Mouse (Mus musculus): ENCODE results near the gene Hmgn2. TPM values are rescaled to one million over a fixed set of nuclear protein-coding genes. Genes with fewer than 3 reads are reported as not detected.
"Not testable (repeated sequence)": the region's sequence is repeated elsewhere in the genome, so short reads cannot be mapped to it uniquely, and the experiment has no call there.

Gene Hmgn2
- polyA plus RNA-seq, 1 experiment from 2014 or later, result 1,861 TPM

GRCm38 (mm10) chr4:134002246-134002645 lies 33.8 kb upstream of the Hmgn2 start:
- H3K4me2 ChIP-seq, result no peak overlapping the region
- H3K4me1 ChIP-seq (replicated peaks), result peaks cover 23% of the 10 kb centered on the region
- peaks cover 3% of the 10 kb centered on the region; the same call in 1 of the 2 replicates for H3K36me3 ChIP-seq
- no peaks in the 10 kb centered on the region for H3K9me3 ChIP-seq (replicated peaks)
- ATAC-seq (ENCODE audit: insufficient number of reproducible peaks, low FRiP score), result no peak
- 65% methylated on average over 4 of the region's 4 CpGs for WGBS
- H3K9ac ChIP-seq, result no peak overlapping the region
- H3K27ac ChIP-seq (ENCODE audit: poor library complexity, severe bottlenecking), result no peak overlapping the region
- H3K4me3 ChIP-seq, result no peak overlapping the region
- no peaks in the 10 kb centered on the region for H3K27me3 ChIP-seq (replicated peaks)

- Histone ChIP-seq H3K4me3 (no peak overlapping the region; the same call in 1 of the 2 replicates), H3K4me2 (no peak overlapping the region), H3K27ac (ENCODE audit: poor library complexity, severe bottlenecking) (no peak overlapping the region), H3K4me1 (replicated peaks) (peaks cover 23% of the 10 kb centered on the region), H3K36me3 (peaks cover 8% of the 10 kb centered on the region), H3K9ac (no peak overlapping the region), H3K9me3 (replicated peaks) (no peaks in the 10 kb centered on the region), H3K27me3 (replicated peaks) (no peaks in the 10 kb centered on the region)
- 49% methylated on average over 10 of the region's 10 CpGs for WGBS
- ATAC-seq (ENCODE audit: insufficient number of reproducible peaks, low FRiP score), result no peak
Observed at GRCm38 (mm10) chr4:134001710-134002109, 33.3 kb upstream of the Hmgn2 start.

GRCm38 (mm10) chr4:134000466-134001438 lies 32.3 kb upstream of the Hmgn2 start, which contains the start of gene Dhdds:
Gene Dhdds (minus strand): TSS chr4:134000918.
- Histone ChIP-seq H3K9me3 (replicated peaks) (no peaks in the 10 kb centered on the region), H3K9ac (peak within 1 kb of the TSS; percentile 83), H3K4me2 (peak within 1 kb of the TSS; percentile 92), H3K4me3 (peak within 1 kb of the TSS; percentile 83), H3K27ac (ENCODE audit: poor library complexity, severe bottlenecking) (peak within 1 kb of the TSS; percentile 47), H3K36me3 (peaks cover 17% of the 10 kb centered on the region), H3K27me3 (replicated peaks) (no peaks in the 10 kb centered on the region), H3K4me1 (replicated peaks) (peaks cover 19% of the 10 kb centered on the region)
- peak; percentile 99 for ATAC-seq (ENCODE audit: insufficient number of reproducible peaks, low FRiP score)
- 1% methylated on average over 49 of the region's 49 CpGs for WGBS

- H3K27me3 ChIP-seq (replicated peaks), result no peaks in the 10 kb centered on the region
- peaks cover 3% of the 10 kb centered on the region; the same call in 1 of the 2 replicates for H3K4me1 ChIP-seq (replicated peaks)
- no peak for ATAC-seq (ENCODE audit: insufficient number of reproducible peaks, low FRiP score)
- H3K4me3 ChIP-seq, result no peak overlapping the region
- WGBS, result 91% methylated on average over 8 of the region's 8 CpGs
- no peak overlapping the region for H3K4me2 ChIP-seq
- no peak overlapping the region for H3K9ac ChIP-seq
- H3K36me3 ChIP-seq, result peaks cover 72% of the 10 kb centered on the region
- no peak overlapping the region for H3K27ac ChIP-seq (ENCODE audit: poor library complexity, severe bottlenecking)
- no peaks in the 10 kb centered on the region for H3K9me3 ChIP-seq (replicated peaks)
Observed at GRCm38 (mm10) chr4:133994697-133995096, 26.2 kb upstream of the Hmgn2 start.

GRCm38 (mm10) chr4:133991087-133991660 lies 22.7 kb upstream of the Hmgn2 start:
- no peak for ATAC-seq (ENCODE audit: insufficient number of reproducible peaks, low FRiP score)
- no peak overlapping the region for H3K9ac ChIP-seq
- no peaks in the 10 kb centered on the region for H3K9me3 ChIP-seq (replicated peaks)
- no peak overlapping the region for H3K4me3 ChIP-seq
- H3K27me3 ChIP-seq (replicated peaks), result no peaks in the 10 kb centered on the region
- no peak overlapping the region for H3K27ac ChIP-seq (ENCODE audit: poor library complexity, severe bottlenecking)
- no peak overlapping the region for H3K4me2 ChIP-seq
- WGBS, result 90% methylated on average over 13 of the region's 13 CpGs
- H3K4me1 ChIP-seq (replicated peaks), result no peaks in the 10 kb centered on the region
- peaks cover 90% of the 10 kb centered on the region for H3K36me3 ChIP-seq

GRCm38 (mm10) chr4:133990035-133990434 lies 21.6 kb upstream of the Hmgn2 start:
- H3K27me3 ChIP-seq (replicated peaks), result no peaks in the 10 kb centered on the region
- H3K4me3 ChIP-seq, result no peak overlapping the region
- no peaks in the 10 kb centered on the region for H3K9me3 ChIP-seq (replicated peaks)
- ATAC-seq (ENCODE audit: insufficient number of reproducible peaks, low FRiP score), result no peak
- H3K4me2 ChIP-seq, result no peak overlapping the region
- no peaks in the 10 kb centered on the region for H3K4me1 ChIP-seq (replicated peaks)
- H3K9ac ChIP-seq, result no peak overlapping the region
- 61% methylated on average over 4 of the region's 4 CpGs for WGBS
- H3K27ac ChIP-seq (ENCODE audit: poor library complexity, severe bottlenecking), result no peak overlapping the region
- peaks cover 86% of the 10 kb centered on the region for H3K36me3 ChIP-seq

GRCm38 (mm10) chr4:133988289-133988688 lies 19.8 kb upstream of the Hmgn2 start:
- not testable (repeated sequence) for H3K27me3 ChIP-seq (replicated peaks); H3K27ac ChIP-seq (ENCODE audit: poor library complexity, severe bottlenecking); H3K9me3 ChIP-seq (replicated peaks); H3K9ac ChIP-seq; H3K4me3 ChIP-seq; H3K4me2 ChIP-seq; H3K4me1 ChIP-seq (replicated peaks); ATAC-seq (ENCODE audit: insufficient number of reproducible peaks, low FRiP score)
- H3K36me3 ChIP-seq, result peaks cover 69% of the 10 kb centered on the region
- WGBS, result 93% methylated on average over 8 of the region's 8 CpGs

GRCm38 (mm10) chr4:133982936-133983335 lies 14.5 kb upstream of the Hmgn2 start:
- Histone ChIP-seq H3K9me3 (replicated peaks) (no peaks in the 10 kb centered on the region), H3K4me1 (replicated peaks) (peaks cover 19% of the 10 kb centered on the region), H3K27me3 (replicated peaks) (no peaks in the 10 kb centered on the region), H3K4me2 (no peak overlapping the region), H3K4me3 (no peak overlapping the region), H3K36me3 (peaks cover 58% of the 10 kb centered on the region), H3K27ac (ENCODE audit: poor library complexity, severe bottlenecking) (no peak overlapping the region), H3K9ac (no peak overlapping the region)
- 86% methylated on average over 13 of the region's 13 CpGs for WGBS
- no peak for ATAC-seq (ENCODE audit: insufficient number of reproducible peaks, low FRiP score)

GRCm38 (mm10) chr4:133980496-133980895 lies 12.0 kb upstream of the Hmgn2 start:
- Histone ChIP-seq H3K27me3 (replicated peaks) (no peaks in the 10 kb centered on the region), H3K9me3 (replicated peaks) (no peaks in the 10 kb centered on the region), H3K4me2 (peak overlapping the region; percentile 24; the same call in 1 of the 2 replicates), H3K4me1 (replicated peaks) (peaks cover 19% of the 10 kb centered on the region), H3K36me3 (peaks cover 50% of the 10 kb centered on the region), H3K9ac (0 out of 2 replicates have a peak overlapping the region, but pooled peaks have one; percentile 24), H3K27ac (ENCODE audit: poor library complexity, severe bottlenecking) (peak overlapping the region; percentile 89), H3K4me3 (no peak overlapping the region)
- 38% methylated on average over 5 of the region's 5 CpGs for WGBS
- ATAC-seq (ENCODE audit: insufficient number of reproducible peaks, low FRiP score), result peak; percentile 36; the same call in 1 of the 2 replicates

- peaks cover 22% of the 10 kb centered on the region for H3K4me1 ChIP-seq (replicated peaks)
- ATAC-seq (ENCODE audit: insufficient number of reproducible peaks, low FRiP score), result no peak
- H3K4me3 ChIP-seq, result no peak overlapping the region
- no peak overlapping the region for H3K27ac ChIP-seq (ENCODE audit: poor library complexity, severe bottlenecking)
- H3K36me3 ChIP-seq, result peaks cover 60% of the 10 kb centered on the region
- 91% methylated on average over 10 of the region's 10 CpGs for WGBS
- no peak overlapping the region for H3K9ac ChIP-seq
- no peaks in the 10 kb centered on the region for H3K27me3 ChIP-seq (replicated peaks)
- no peak overlapping the region for H3K4me2 ChIP-seq
- no peaks in the 10 kb centered on the region for H3K9me3 ChIP-seq (replicated peaks)
Observed at GRCm38 (mm10) chr4:133978021-133978711, 9.7 kb upstream of the Hmgn2 start.

- Histone ChIP-seq H3K27me3 (replicated peaks) (no peaks in the 10 kb centered on the region), H3K4me1 (replicated peaks) (peaks cover 21% of the 10 kb centered on the region), H3K9me3 (replicated peaks) (no peaks in the 10 kb centered on the region), H3K4me2 (no peak overlapping the region), H3K9ac (no peak overlapping the region), H3K4me3 (no peak overlapping the region), H3K36me3 (peaks cover 39% of the 10 kb centered on the region), H3K27ac (ENCODE audit: poor library complexity, severe bottlenecking) (no peak overlapping the region)
- no peak for ATAC-seq (ENCODE audit: insufficient number of reproducible peaks, low FRiP score)
- whole genome bisulfite sequencing, result 74% methylated on average over 8 of the region's 8 CpGs
Observed at GRCm38 (mm10) chr4:133971741-133972140, 3.3 kb upstream of the Hmgn2 start.

Data from heart, embryonic 12.5 days (tissue).